Mouse (Mus musculus): ENCODE data around the gene Faf2. TPM values are rescaled to one million over a fixed set of nuclear protein-coding genes. Genes with fewer than 3 reads are reported as not detected.

The Faf2 gene
- polyA plus RNA-seq, 1 experiment from 2014 or later, result 96.9 TPM

GRCm38 (mm10) chr13:54629128-54629527 is 7.5 kb downstream of the Faf2 start:
- Histone ChIP-seq H3K27me3 (ENCODE audit: control insufficient read depth, insufficient read depth, low read length) (no peaks in the 10 kb centered on the region), H3K9me3 (replicated peaks; ENCODE audit: control insufficient read depth, low read length) (no peaks in the 10 kb centered on the region), H3K36me3 (replicated peaks; ENCODE audit: control insufficient read depth, insufficient read depth, low read depth, low read length) (no peaks in the 10 kb centered on the region), H3K4me3 (ENCODE audit: low read depth, low read length) (no peak overlapping the region), H3K27ac (replicated peaks; ENCODE audit: low read depth, low read length) (no peak overlapping the region), H3K4me1 (ENCODE audit: control insufficient read depth, insufficient read depth, low read length) (no peaks in the 10 kb centered on the region; the same call in 1 of the 2 replicates), H3K4me2 (ENCODE audit: low read depth, low read length) (no peak overlapping the region), H3K9ac (replicated peaks; ENCODE audit: low read length) (no peak overlapping the region)
- ATAC-seq (replicated peaks; ENCODE audit: insufficient number of reproducible peaks, low FRiP score, low TSS enrichment, low read depth) (no peak), DNase-seq (ENCODE audit: low spot score) (no peak)
- 88% methylated on average over 4 of the region's 4 CpGs for WGBS

DNA sequence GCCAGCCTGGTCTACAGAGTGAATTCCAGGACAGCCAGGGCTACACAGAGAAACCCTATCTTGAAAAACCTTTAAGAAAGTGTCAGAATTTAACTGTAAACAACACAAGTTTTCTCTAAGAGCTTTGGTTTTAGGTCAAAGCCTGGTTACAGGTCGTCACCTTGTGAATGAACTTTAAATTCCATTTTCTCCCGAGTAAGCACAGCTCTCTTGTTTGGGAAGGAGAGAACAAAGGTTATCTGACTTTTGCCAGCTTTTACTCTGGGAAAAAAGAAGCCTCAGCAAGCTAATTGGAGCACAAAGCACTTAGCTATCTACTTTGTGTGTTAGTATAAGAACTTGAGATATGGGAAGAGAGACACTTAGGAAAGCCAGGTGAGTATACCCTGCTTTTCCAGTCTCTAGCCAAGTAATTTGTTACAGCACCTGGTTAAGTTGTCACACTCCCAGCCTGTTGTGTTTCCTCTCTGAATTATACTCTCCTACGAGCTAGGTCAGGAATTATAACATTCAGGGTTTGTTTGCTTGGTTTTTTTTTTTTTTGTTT is 11.2 kb downstream of the Faf2 start:
- Histone ChIP-seq H3K9me3 (replicated peaks; ENCODE audit: control insufficient read depth, low read length) (no peaks in the 10 kb centered on the region), H3K36me3 (replicated peaks; ENCODE audit: control insufficient read depth, insufficient read depth, low read depth, low read length) (no peaks in the 10 kb centered on the region), H3K27ac (replicated peaks; ENCODE audit: low read depth, low read length) (no peak overlapping the region), H3K4me1 (ENCODE audit: control insufficient read depth, insufficient read depth, low read length) (no peaks in the 10 kb centered on the region), H3K4me3 (ENCODE audit: low read depth, low read length) (no peak overlapping the region), H3K27me3 (ENCODE audit: control insufficient read depth, insufficient read depth, low read length) (no peaks in the 10 kb centered on the region), H3K4me2 (ENCODE audit: low read depth, low read length) (no peak overlapping the region), H3K9ac (replicated peaks; ENCODE audit: low read length) (no peak overlapping the region)
- ATAC-seq (replicated peaks; ENCODE audit: insufficient number of reproducible peaks, low FRiP score, low TSS enrichment, low read depth), result no peak
- no peak for DNase-seq (ENCODE audit: low spot score)
- 69% methylated on average over 3 of the region's 3 CpGs for WGBS

GRCm38 (mm10) chr13:54635011-54635410 is 13.4 kb downstream of the Faf2 start:
- ATAC-seq (replicated peaks; ENCODE audit: insufficient number of reproducible peaks, low FRiP score, low TSS enrichment, low read depth) (no peak), DNase-seq (ENCODE audit: low spot score) (no peak)
- Histone ChIP-seq H3K9me3 (replicated peaks; ENCODE audit: control insufficient read depth, low read length) (no peaks in the 10 kb centered on the region), H3K4me2 (ENCODE audit: low read depth, low read length) (no peak overlapping the region), H3K27ac (replicated peaks; ENCODE audit: low read depth, low read length) (no peak overlapping the region), H3K36me3 (replicated peaks; ENCODE audit: control insufficient read depth, insufficient read depth, low read depth, low read length) (no peaks in the 10 kb centered on the region), H3K27me3 (ENCODE audit: control insufficient read depth, insufficient read depth, low read length) (no peaks in the 10 kb centered on the region), H3K4me3 (ENCODE audit: low read depth, low read length) (no peak overlapping the region), H3K4me1 (ENCODE audit: control insufficient read depth, insufficient read depth, low read length) (no peaks in the 10 kb centered on the region), H3K9ac (replicated peaks; ENCODE audit: low read length) (no peak overlapping the region)
- 94% methylated on average over 3 of the region's 3 CpGs for WGBS

DNA sequence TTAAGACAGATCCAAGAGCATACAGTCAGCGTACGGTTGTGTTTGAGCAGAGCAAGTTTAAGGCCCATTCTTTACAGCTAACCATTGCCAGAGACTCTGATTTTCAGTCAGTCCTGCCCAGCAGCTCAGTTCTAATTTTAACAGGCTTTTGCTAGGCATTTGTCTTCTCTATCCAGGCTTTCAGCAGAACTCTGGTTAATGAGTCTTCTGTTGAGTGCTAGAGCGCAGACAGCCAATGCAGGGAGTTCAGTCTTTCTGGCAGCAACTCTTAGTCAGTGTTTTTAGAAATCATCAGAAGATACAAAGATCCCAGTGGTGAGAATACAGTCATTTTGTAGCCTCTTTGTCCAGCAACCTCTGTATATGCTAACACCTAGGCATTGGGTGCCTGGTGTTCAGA is 28.9 kb downstream of the Faf2 start:
- WGBS, result 93% methylated on average over 3 of the region's 3 CpGs
- no peak overlapping the region for H3K4me3 ChIP-seq (ENCODE audit: low read depth, low read length)
- H3K36me3 ChIP-seq (replicated peaks; ENCODE audit: control insufficient read depth, insufficient read depth, low read depth, low read length), result peaks cover 22% of the 10 kb centered on the region
- DNase-seq (ENCODE audit: low spot score), result no peak
- no peak overlapping the region for H3K9ac ChIP-seq (replicated peaks; ENCODE audit: low read length)
- H3K4me2 ChIP-seq (ENCODE audit: low read depth, low read length), result no peak overlapping the region
- no peaks in the 10 kb centered on the region for H3K9me3 ChIP-seq (replicated peaks; ENCODE audit: control insufficient read depth, low read length)
- no peaks in the 10 kb centered on the region for H3K27me3 ChIP-seq (ENCODE audit: control insufficient read depth, insufficient read depth, low read length)
- H3K27ac ChIP-seq (replicated peaks; ENCODE audit: low read depth, low read length), result no peak overlapping the region
- ATAC-seq (replicated peaks; ENCODE audit: insufficient number of reproducible peaks, low FRiP score, low TSS enrichment, low read depth), result no peak
- no peaks in the 10 kb centered on the region for H3K4me1 ChIP-seq (ENCODE audit: control insufficient read depth, insufficient read depth, low read length)

- Histone ChIP-seq H3K9me3 (replicated peaks; ENCODE audit: control insufficient read depth, low read length) (no peaks in the 10 kb centered on the region), H3K36me3 (replicated peaks; ENCODE audit: control insufficient read depth, insufficient read depth, low read depth, low read length) (peaks cover 8% of the 10 kb centered on the region), H3K4me3 (ENCODE audit: low read depth, low read length) (no peak overlapping the region), H3K27me3 (ENCODE audit: control insufficient read depth, insufficient read depth, low read length) (no peaks in the 10 kb centered on the region), H3K27ac (replicated peaks; ENCODE audit: low read depth, low read length) (no peak overlapping the region), H3K9ac (replicated peaks; ENCODE audit: low read length) (no peak overlapping the region), H3K4me1 (ENCODE audit: control insufficient read depth, insufficient read depth, low read length) (no peaks in the 10 kb centered on the region), H3K4me2 (ENCODE audit: low read depth, low read length) (no peak overlapping the region)
- DNase-seq (ENCODE audit: low spot score) (no peak), ATAC-seq (replicated peaks; ENCODE audit: insufficient number of reproducible peaks, low FRiP score, low TSS enrichment, low read depth) (no peak)
- WGBS, result 57% methylated on average over 5 of the region's 5 CpGs
These were observed 39.3 kb downstream of the Faf2 start for GRCm38 (mm10) chr13:54660877-54661276.

- H3K36me3 ChIP-seq (replicated peaks; ENCODE audit: control insufficient read depth, insufficient read depth, low read depth, low read length), result peaks cover 8% of the 10 kb centered on the region
- no peaks in the 10 kb centered on the region for H3K9me3 ChIP-seq (replicated peaks; ENCODE audit: control insufficient read depth, low read length)
- 92% methylated on average over 12 of the region's 12 CpGs for WGBS
- DNase-seq (ENCODE audit: low spot score) (no peak), ATAC-seq (replicated peaks; ENCODE audit: insufficient number of reproducible peaks, low FRiP score, low TSS enrichment, low read depth) (no peak)
- no peak overlapping the region for H3K4me3 ChIP-seq (ENCODE audit: low read depth, low read length)
- no peaks in the 10 kb centered on the region for H3K4me1 ChIP-seq (ENCODE audit: control insufficient read depth, insufficient read depth, low read length)
- H3K27ac ChIP-seq (replicated peaks; ENCODE audit: low read depth, low read length), result no peak overlapping the region
- H3K9ac ChIP-seq (replicated peaks; ENCODE audit: low read length), result no peak overlapping the region
- no peaks in the 10 kb centered on the region for H3K27me3 ChIP-seq (ENCODE audit: control insufficient read depth, insufficient read depth, low read length)
- no peak overlapping the region for H3K4me2 ChIP-seq (ENCODE audit: low read depth, low read length)
These were observed 39.8 kb downstream of the Faf2 start for GRCm38 (mm10) chr13:54661358-54661757.

DNA sequence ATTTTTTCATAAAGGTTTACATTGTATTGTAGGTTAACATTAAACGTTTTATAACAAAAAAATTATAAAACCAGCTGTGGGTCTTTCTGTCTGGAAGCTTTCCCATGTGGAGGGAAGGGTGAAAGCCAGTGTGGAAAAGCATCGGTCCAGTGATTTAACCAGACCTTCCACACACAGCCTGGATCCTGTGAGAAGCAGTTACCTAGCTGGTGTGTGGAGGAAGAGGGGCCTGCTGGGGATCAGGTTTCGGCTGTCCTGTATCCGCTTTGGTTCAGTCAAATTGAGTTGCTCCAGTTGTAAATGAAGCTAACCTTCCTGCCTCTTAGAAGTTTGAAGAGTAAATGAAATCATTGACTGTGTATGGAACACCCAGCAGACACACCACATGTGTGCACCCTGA is 42.4 kb downstream of the Faf2 start:
- Histone ChIP-seq H3K9ac (replicated peaks; ENCODE audit: low read length) (no peak overlapping the region), H3K27ac (replicated peaks; ENCODE audit: low read depth, low read length) (no peak overlapping the region), H3K4me2 (ENCODE audit: low read depth, low read length) (no peak overlapping the region), H3K4me3 (ENCODE audit: low read depth, low read length) (no peak overlapping the region), H3K9me3 (replicated peaks; ENCODE audit: control insufficient read depth, low read length) (no peaks in the 10 kb centered on the region), H3K27me3 (ENCODE audit: control insufficient read depth, insufficient read depth, low read length) (no peaks in the 10 kb centered on the region), H3K4me1 (ENCODE audit: control insufficient read depth, insufficient read depth, low read length) (no peaks in the 10 kb centered on the region), H3K36me3 (replicated peaks; ENCODE audit: control insufficient read depth, insufficient read depth, low read depth, low read length) (peaks cover 8% of the 10 kb centered on the region)
- ATAC-seq (replicated peaks; ENCODE audit: insufficient number of reproducible peaks, low FRiP score, low TSS enrichment, low read depth) (no peak), DNase-seq (ENCODE audit: low spot score) (no peak)
- WGBS, result 75% methylated on average over 4 of the region's 4 CpGs

- Histone ChIP-seq H3K27me3 (ENCODE audit: control insufficient read depth, insufficient read depth, low read length) (no peaks in the 10 kb centered on the region), H3K4me3 (ENCODE audit: low read depth, low read length) (no peak overlapping the region), H3K9ac (replicated peaks; ENCODE audit: low read length) (no peak overlapping the region), H3K27ac (replicated peaks; ENCODE audit: low read depth, low read length) (no peak overlapping the region), H3K36me3 (replicated peaks; ENCODE audit: control insufficient read depth, insufficient read depth, low read depth, low read length) (peaks cover 8% of the 10 kb centered on the region), H3K9me3 (replicated peaks; ENCODE audit: control insufficient read depth, low read length) (no peaks in the 10 kb centered on the region), H3K4me2 (ENCODE audit: low read depth, low read length) (no peak overlapping the region), H3K4me1 (ENCODE audit: control insufficient read depth, insufficient read depth, low read length) (no peaks in the 10 kb centered on the region)
- ATAC-seq (replicated peaks; ENCODE audit: insufficient number of reproducible peaks, low FRiP score, low TSS enrichment, low read depth) (no peak), DNase-seq (ENCODE audit: low spot score) (no peak)
- WGBS, result 91% methylated on average over 1 of the region's 1 CpGs
These were observed 42.9 kb downstream of the Faf2 start for GRCm38 (mm10) chr13:54664509-54664908.
